Mouse (Mus musculus) neural tube, embryonic 14.5 days (tissue): ENCODE data around the gene Arhgef19. TPM values are rescaled to one million over a fixed set of nuclear protein-coding genes. Genes with fewer than 3 reads are reported as not detected.
A peak's percentile ranks its signal among the peaks of the same experiment; 100 is the strongest.

ENCODE experiments used
- ATAC-seq: fragments of 200-750 bp; cut with Nextera tagmentation; 2 replicates; pipeline ENCODE4 v1.8.0; 2017; ENCODE audit warnings: low read depth, mild to moderate bottlenecking, moderate TSS enrichment, moderate library complexity
- H3K27ac ChIP-seq: fragments of 300-500 bp; sonication (generic); 2 replicates; pipeline ENCODE4 v1.5.1; 2014; ENCODE audit warnings: low read depth, mild to moderate bottlenecking, control low read depth, low read length, moderate library complexity, mixed read lengths
- H3K27me3 ChIP-seq: fragments of 300-500 bp; sonication (generic); 2 replicates; pipeline ENCODE4 v1.6.1; 2014; ENCODE audit warnings: low read length; ENCODE audit not compliant: control insufficient read depth, insufficient read depth
- H3K36me3 ChIP-seq: fragments of 300-500 bp; sonication (generic); 2 replicates; pipeline ENCODE4 v1.6.1; 2014; ENCODE audit warnings: low read length, mixed read lengths; ENCODE audit not compliant: control insufficient read depth, insufficient read depth
- H3K4me1 ChIP-seq: fragments of 300-500 bp; sonication (generic); 2 replicates; pipeline ENCODE4 v1.6.1; 2014; ENCODE audit warnings: low read length; ENCODE audit not compliant: control insufficient read depth, insufficient read depth
- H3K4me2 ChIP-seq: fragments of 300-500 bp; sonication (generic); 2 replicates; pipeline ENCODE4 v1.6.1; 2014; ENCODE audit warnings: mild to moderate bottlenecking, low read depth, low read length, control low read depth
- H3K4me3 ChIP-seq: fragments of 300-500 bp; sonication (generic); 2 replicates; pipeline ENCODE4 v1.5.1; 2014; ENCODE audit warnings: low read depth, low read length, control low read depth, mixed read lengths
- H3K9ac ChIP-seq: fragments of 300-500 bp; sonication (generic); replicated peaks from 2 replicates; pipeline ENCODE4 v1.6.1; 2014; ENCODE audit warnings: low read depth, mild to moderate bottlenecking, control low read depth, low read length, mixed read lengths
- H3K9me3 ChIP-seq: fragments of 300-500 bp; sonication (generic); 2 replicates; pipeline ENCODE4 v1.6.1; 2016; ENCODE audit warnings: low read length; ENCODE audit not compliant: control insufficient read depth
- WGBS: fragments of 180-500 bp; shearing (Covaris S2); extraction: QIAGEN DNeasy Blood & Tissue Kit; methylation state at CpG from one replicate; pipeline ENCODE4 v1.1.7; 2014; 5-methylcytosine and 5-hydroxymethylcytosine counted together
- polyA plus RNA-seq: library from polyadenylated mRNA; unstranded; fragments of >200 nt; fragmentation: Nextera tagmentation; extraction: Ambion mirVana; gene quantifications from 2 replicates; pipeline ENCODE4 v1.2.1, GENCODE M21; 2014

Arhgef19 gene
- polyA plus RNA-seq, 1 experiment from 2014 or later, result 0.68 TPM

GRCm38 (mm10) chr4:141268350-141268749 lies 29.1 kb downstream of the Arhgef19 start:
- H3K9me3 ChIP-seq, result no peaks in the 10 kb centered on the region
- no peak overlapping the region for H3K9ac ChIP-seq
- no peak for ATAC-seq
- no peak overlapping the region for H3K4me3 ChIP-seq
- WGBS, result 83% methylated on average over 4 of the region's 4 CpGs
- no peaks in the 10 kb centered on the region for H3K27me3 ChIP-seq
- no peaks in the 10 kb centered on the region for H3K36me3 ChIP-seq
- H3K4me1 ChIP-seq, result no peaks in the 10 kb centered on the region
- H3K4me2 ChIP-seq, result no peak overlapping the region
- no peak overlapping the region for H3K27ac ChIP-seq

GRCm38 (mm10) chr4:141269080-141269479 lies 29.8 kb downstream of the Arhgef19 start:
- H3K27ac ChIP-seq, result no peak overlapping the region
- H3K9ac ChIP-seq, result no peak overlapping the region
- no peaks in the 10 kb centered on the region for H3K36me3 ChIP-seq
- 86% methylated on average over 6 of the region's 6 CpGs for WGBS
- ATAC-seq, result no peak
- H3K27me3 ChIP-seq, result no peaks in the 10 kb centered on the region
- no peaks in the 10 kb centered on the region for H3K4me1 ChIP-seq
- no peaks in the 10 kb centered on the region for H3K9me3 ChIP-seq
- H3K4me2 ChIP-seq, result no peak overlapping the region
- H3K4me3 ChIP-seq, result no peak overlapping the region

- H3K4me1 ChIP-seq, result no peaks in the 10 kb centered on the region
- no peaks in the 10 kb centered on the region for H3K36me3 ChIP-seq
- H3K4me2 ChIP-seq, result no peak overlapping the region
- 50% methylated on average over 15 of the region's 15 CpGs for WGBS
- no peak overlapping the region for H3K4me3 ChIP-seq
- H3K27me3 ChIP-seq, result no peaks in the 10 kb centered on the region
- H3K27ac ChIP-seq, result no peak overlapping the region
- ATAC-seq, result no peak
- H3K9me3 ChIP-seq, result no peaks in the 10 kb centered on the region
- no peak overlapping the region for H3K9ac ChIP-seq
These were observed 31.1 kb downstream of the Arhgef19 start for GRCm38 (mm10) chr4:141270201-141270940.

- 88% methylated on average over 7 of the region's 7 CpGs for WGBS
- H3K9ac ChIP-seq, result no peak overlapping the region
- no peak for ATAC-seq
- no peaks in the 10 kb centered on the region for H3K9me3 ChIP-seq
- H3K27ac ChIP-seq, result no peak overlapping the region
- H3K4me1 ChIP-seq, result no peaks in the 10 kb centered on the region
- no peak overlapping the region for H3K4me2 ChIP-seq
- H3K36me3 ChIP-seq, result no peaks in the 10 kb centered on the region
- H3K4me3 ChIP-seq, result no peak overlapping the region
- no peaks in the 10 kb centered on the region for H3K27me3 ChIP-seq
These were observed 31.9 kb downstream of the Arhgef19 start for GRCm38 (mm10) chr4:141271228-141271627.

- H3K27ac ChIP-seq, result no peak overlapping the region
- H3K9me3 ChIP-seq, result no peaks in the 10 kb centered on the region
- no peak overlapping the region for H3K4me3 ChIP-seq
- no peak for ATAC-seq
- no peaks in the 10 kb centered on the region for H3K27me3 ChIP-seq
- no peaks in the 10 kb centered on the region for H3K36me3 ChIP-seq
- no peak overlapping the region for H3K9ac ChIP-seq
- H3K4me2 ChIP-seq, result no peak overlapping the region
- 86% methylated on average over 6 of the region's 6 CpGs for WGBS
- H3K4me1 ChIP-seq, result no peaks in the 10 kb centered on the region
These were observed 32.4 kb downstream of the Arhgef19 start for GRCm38 (mm10) chr4:141271721-141272120.

- Histone ChIP-seq H3K9me3 (no peaks in the 10 kb centered on the region), H3K9ac (no peak overlapping the region; the same call in 1 of the 2 replicates), H3K27ac (no peak overlapping the region), H3K4me1 (no peaks in the 10 kb centered on the region), H3K4me3 (no peak overlapping the region), H3K36me3 (no peaks in the 10 kb centered on the region), H3K27me3 (no peaks in the 10 kb centered on the region), H3K4me2 (peak overlapping the region; percentile 12; the same call in 1 of the 2 replicates)
- WGBS, result 23% methylated on average over 14 of the region's 14 CpGs
- no peak for ATAC-seq
These were observed 33.6 kb downstream of the Arhgef19 start for GRCm38 (mm10) chr4:141272878-141273277.

GRCm38 (mm10) chr4:141273296-141273695 lies 34.0 kb downstream of the Arhgef19 start:
- peak; percentile 86 for ATAC-seq
- H3K27me3 ChIP-seq, result no peaks in the 10 kb centered on the region
- no peak overlapping the region; the same call in 1 of the 2 replicates for H3K9ac ChIP-seq
- no peak overlapping the region for H3K4me3 ChIP-seq
- no peak overlapping the region for H3K27ac ChIP-seq
- H3K4me2 ChIP-seq, result peak overlapping the region; percentile 12; the same call in 1 of the 2 replicates
- H3K36me3 ChIP-seq, result no peaks in the 10 kb centered on the region
- WGBS, result 19% methylated on average over 12 of the region's 12 CpGs
- H3K4me1 ChIP-seq, result no peaks in the 10 kb centered on the region
- no peaks in the 10 kb centered on the region for H3K9me3 ChIP-seq

GRCm38 (mm10) chr4:141274485-141275341 lies 35.4 kb downstream of the Arhgef19 start:
- no peak overlapping the region for H3K27ac ChIP-seq
- no peaks in the 10 kb centered on the region for H3K9me3 ChIP-seq
- H3K27me3 ChIP-seq, result no peaks in the 10 kb centered on the region
- no peak for ATAC-seq
- no peak overlapping the region for H3K4me2 ChIP-seq
- H3K9ac ChIP-seq, result no peak overlapping the region
- WGBS, result 44% methylated on average over 23 of the region's 23 CpGs
- no peak overlapping the region for H3K4me3 ChIP-seq
- no peaks in the 10 kb centered on the region for H3K4me1 ChIP-seq
- no peaks in the 10 kb centered on the region for H3K36me3 ChIP-seq

- WGBS, result 83% methylated on average over 8 of the region's 8 CpGs
These were observed 37.9 kb downstream of the Arhgef19 start for GRCm38 (mm10) chr4:141277157-141277556.

More at GRCm38 (mm10) chr4:141277157-141277556, 37.9 kb downstream of the Arhgef19 start:
- ATAC-seq, result no peak
- Histone ChIP-seq H3K27me3 (no peaks in the 10 kb centered on the region), H3K36me3 (no peaks in the 10 kb centered on the region), H3K9me3 (no peaks in the 10 kb centered on the region), H3K4me1 (no peaks in the 10 kb centered on the region), H3K9ac (no peak overlapping the region), H3K4me2 (no peak overlapping the region), H3K27ac (no peak overlapping the region), H3K4me3 (no peak overlapping the region)
